Mouse (Mus musculus): ENCODE measurements around the gene Papolb. TPM values are rescaled to one million over a fixed set of nuclear protein-coding genes. Genes with fewer than 3 reads are reported as not detected.

The Papolb gene
- total and polyA plus RNA-seq, 3 experiments: not detected

DNA sequence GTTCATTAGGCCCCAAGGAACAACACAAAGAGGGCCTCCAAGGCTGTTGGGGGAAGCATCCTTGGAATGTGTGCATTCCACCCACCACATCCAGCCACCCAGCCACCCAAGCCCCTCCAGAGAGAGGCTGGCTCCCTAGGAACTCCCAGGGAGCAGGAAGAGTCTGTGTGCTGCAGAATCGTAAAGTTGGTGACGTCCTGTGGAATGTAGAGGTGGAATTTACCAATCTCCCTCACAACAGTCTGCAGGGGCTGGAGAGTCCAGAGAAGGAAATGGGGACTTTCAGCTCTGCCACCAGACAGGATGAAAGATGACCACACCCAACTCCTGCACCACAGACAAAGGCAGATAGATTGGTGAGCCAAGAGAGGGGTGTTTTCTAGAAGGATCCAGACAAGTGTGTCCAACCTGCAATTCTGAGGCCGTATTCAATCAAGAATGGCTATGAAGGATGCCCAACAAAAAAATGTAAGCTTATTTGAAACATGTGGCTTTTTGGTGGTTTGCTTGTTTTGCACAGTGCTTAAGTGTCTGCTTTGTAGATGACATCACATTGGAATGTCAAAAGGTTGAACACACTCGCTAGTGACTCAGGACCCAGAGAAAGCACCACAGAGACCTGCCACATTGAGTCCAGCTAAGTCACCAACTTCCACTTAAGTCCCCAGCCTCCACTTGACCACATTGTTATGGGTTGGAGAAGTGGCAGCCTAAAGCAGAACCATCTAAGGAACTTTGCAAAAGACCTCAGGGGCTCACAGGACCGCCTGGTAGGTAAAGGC lies 15.3 kb upstream of the Papolb start:
- no peaks in the 10 kb centered on the region for H3K9me3 ChIP-seq (replicated peaks; ENCODE audit: insufficient read depth, low read length)
- no peaks in the 10 kb centered on the region for H3K27me3 ChIP-seq (ENCODE audit: control insufficient read depth in 1 of 2, insufficient read depth in 2 of 2, low read length in 2 of 2)
- no peaks in the 10 kb centered on the region for H3K4me1 ChIP-seq (ENCODE audit: control insufficient read depth in 1 of 2, insufficient read depth in 2 of 2, low read length in 2 of 2)
- no peaks in the 10 kb centered on the region for H3K79me2 ChIP-seq (ENCODE audit: control insufficient read depth, insufficient read depth, low read length, poor library complexity)
- DNase-seq (ENCODE audit: low read depth, low spot score): no peak
- H3K27ac ChIP-seq (ENCODE audit: control insufficient read depth, low read depth, low read length): no peak overlapping the region
- no peak overlapping the region for H3K9ac ChIP-seq (ENCODE audit: control insufficient read depth, low read depth, low read length, poor library complexity, severe bottlenecking)
- H3K36me3 ChIP-seq (ENCODE audit: control insufficient read depth in 1 of 2, insufficient read depth in 2 of 2, low read length in 2 of 2): no peaks in the 10 kb centered on the region
- H3K4me3 ChIP-seq (ENCODE audit: control insufficient read depth in 1 of 2, insufficient read depth in 1 of 2, low read depth in 2 of 2, low read length in 2 of 2): no peak overlapping the region
- TF ChIP-seq MYC (IDR thresholded peaks at IDR 0.05; ENCODE audit: low read depth, low read length) (no peak), ZC3H11A (IDR thresholded peaks at IDR 0.05; ENCODE audit: low read depth, low read length) (no peak)

DNA sequence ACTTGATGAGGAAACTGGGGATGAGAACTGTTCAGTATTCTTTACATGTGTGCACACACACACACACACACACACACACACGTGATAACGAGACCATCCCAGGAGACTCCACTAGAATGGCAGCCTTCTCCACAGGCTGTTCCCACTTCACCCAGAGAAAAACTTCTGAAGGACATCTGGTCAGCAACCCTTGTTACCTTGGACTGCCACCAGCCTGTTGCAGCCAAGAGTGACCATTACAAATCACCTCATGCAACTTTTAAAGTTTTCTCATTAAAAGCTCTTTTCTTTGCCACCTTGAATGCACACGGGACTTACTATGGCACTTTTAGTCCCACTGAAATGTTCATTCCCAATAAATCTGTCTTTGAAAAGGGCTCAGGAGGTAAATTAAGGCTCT lies 7.4 kb upstream of the Papolb start:
- Histone ChIP-seq H3K4me3 (ENCODE audit: control insufficient read depth in 1 of 2, insufficient read depth in 1 of 2, low read depth in 2 of 2, low read length in 2 of 2) (no peak overlapping the region), H3K27ac (ENCODE audit: control insufficient read depth, low read depth, low read length) (no peak overlapping the region), H3K27me3 (ENCODE audit: control insufficient read depth in 1 of 2, insufficient read depth in 2 of 2, low read length in 2 of 2) (no peaks in the 10 kb centered on the region; a peak in 2 of 4 replicates), H3K9ac (ENCODE audit: control insufficient read depth, low read depth, low read length, poor library complexity, severe bottlenecking) (no peak overlapping the region), H3K9me3 (replicated peaks; ENCODE audit: insufficient read depth, low read length) (no peaks in the 10 kb centered on the region), H3K4me1 (ENCODE audit: control insufficient read depth in 1 of 2, insufficient read depth in 2 of 2, low read length in 2 of 2) (no peaks in the 10 kb centered on the region), H3K79me2 (ENCODE audit: control insufficient read depth, insufficient read depth, low read length, poor library complexity) (no peaks in the 10 kb centered on the region), H3K36me3 (ENCODE audit: control insufficient read depth in 1 of 2, insufficient read depth in 2 of 2, low read length in 2 of 2) (no peaks in the 10 kb centered on the region)
- TF ChIP-seq CHD2 (IDR thresholded peaks at IDR 0.05; ENCODE audit: low read length) (no peak), E2F4 (IDR thresholded peaks at IDR 0.05; ENCODE audit: borderline replicate concordance, low read depth, low read length) (no peak), ELF1 (IDR thresholded peaks at IDR 0.05; ENCODE audit: low read depth, low read length) (no peak), HCFC1 (IDR thresholded peaks at IDR 0.05; ENCODE audit: low read depth, low read length) (no peak), BHLHE40 (IDR thresholded peaks at IDR 0.05; ENCODE audit: borderline replicate concordance, low read depth, low read length) (no peak), POLR2AphosphoS2 (IDR thresholded peaks at IDR 0.05; ENCODE audit: low read length) (no peak), ZKSCAN1 (IDR thresholded peaks at IDR 0.05; ENCODE audit: low read depth, low read length) (no peak), ETS1 (IDR thresholded peaks at IDR 0.05; ENCODE audit: low read depth, low read length) (no peak), RCOR1 (IDR thresholded peaks at IDR 0.05; ENCODE audit: low read depth, low read length) (no peak), MAX (IDR thresholded peaks at IDR 0.05; ENCODE audit: low read length) (no peak), UBTF (IDR thresholded peaks at IDR 0.05; ENCODE audit: borderline replicate concordance, insufficient read depth, low read depth, low read length) (no peak), MAZ (IDR thresholded peaks at IDR 0.05; ENCODE audit: low read depth, low read length) (no peak), SMC3 (IDR thresholded peaks at IDR 0.05; ENCODE audit: low read depth, low read length) (no peak), RAD21 (IDR thresholded peaks at IDR 0.05; ENCODE audit: low read depth, low read length) (no peak), NELFE (IDR thresholded peaks at IDR 0.05; ENCODE audit: low read depth, low read length) (no peak), USF2 (IDR thresholded peaks at IDR 0.05; ENCODE audit: borderline replicate concordance in 1 of 2, insufficient read depth in 1 of 2, low read depth in 1 of 2, low read length in 2 of 2) (no peak), TAL1 (IDR thresholded peaks at IDR 0.05; ENCODE audit: low read length) (no peak), CHD1 (IDR thresholded peaks at IDR 0.05; ENCODE audit: low read depth, low read length) (no peak)
- no peak for DNase-seq (ENCODE audit: low read depth, low spot score)
